ENCODE assay signal across 9 mouse cellular contexts in genomic region chr6:124744755-124745321, GRCm38 (mm10). TPM values are rescaled to one million over a fixed set of nuclear protein-coding genes. Genes with fewer than 3 reads are reported as not detected.
A peak's percentile ranks its signal among the peaks of the same experiment; 100 is the strongest.
DNase-seq lines count a peak whose midpoint lies in the region; ATAC-seq and TF ChIP-seq lines count a peak whose summit lies in the region.
"Had no signal": no experiment of that assay in that cellular context is flagged by ENCODE, and none has a peak within 500 bp of the region (broad histone marks: within the 10 kb centered on the region; RNA-seq: fewer than 3 reads in every experiment).

No protein-coding gene starts in this region.

- peak overlapping the region; percentile 100 for H3K4me2 ChIP-seq in liver, embryonic 16.5 days (ENCODE audit: low read depth, low read length)

- peak overlapping the region; percentile 52 for H3K4me3 ChIP-seq in cerebellum, adult 2 months (replicated peaks; ENCODE audit: insufficient read depth, low read depth, low read length)
- peak overlapping the region; percentile 68 for H3K4me3 ChIP-seq in hindbrain, embryonic 10.5 days
- peak overlapping the region; percentile 74 for H3K4me3 ChIP-seq in liver, embryonic 16.5 days (ENCODE audit: low read depth, low read length)

- H3K27me3 ChIP-seq in cerebellum, adult 2 months (ENCODE audit: control insufficient read depth, insufficient read depth, low read length) = no peaks in the 10 kb centered on the region
- no peaks in the 10 kb centered on the region for H3K27me3 ChIP-seq in hindbrain, embryonic 10.5 days (ENCODE audit: insufficient read depth, poor library complexity, severe bottlenecking)
- no peaks in the 10 kb centered on the region for H3K27me3 ChIP-seq in liver, embryonic 16.5 days (ENCODE audit: control insufficient read depth, insufficient read depth, low read depth, low read length)

- ATAC-seq in liver, embryonic 16.5 days (ENCODE audit: low read depth) = no peak
- no peak for ATAC-seq in frontal cortex, adult (ENCODE audit: low TSS enrichment)

- no peak for TF ChIP-seq CTCF in cerebellum, adult 2 months (IDR thresholded peaks at IDR 0.05; ENCODE audit: borderline replicate concordance, insufficient read depth, low read depth, low read length)

- 20% methylated on average over 26 of the region's 26 CpGs for WGBS in cerebellum, adult 2 months
- 72% methylated on average over 26 of the region's 26 CpGs for WGBS in hindbrain, embryonic 10.5 days
- 75% methylated on average over 26 of the region's 26 CpGs for WGBS in liver, embryonic 16.5 days (ENCODE audit: insufficient replicate concordance)

- TF ChIP-seq POLR2A in cerebellum, adult 2 months (IDR thresholded peaks at IDR 0.05; ENCODE audit: borderline replicate concordance, insufficient read depth, low read length) = no peak; the same call in 1 of the 2 replicates

- intact Hi-C loops in left cerebral cortex, postnatal 4 days (cut with DNase I) = no loop called here

- H3K27ac ChIP-seq in cerebellum, adult 2 months (ENCODE audit: insufficient read depth, low read length) = peak overlapping the region; percentile 79
- H3K27ac ChIP-seq in hindbrain, embryonic 10.5 days = peak overlapping the region; percentile 95
- H3K27ac ChIP-seq in liver, embryonic 16.5 days (ENCODE audit: low read length) = 0 out of 2 replicates have a peak overlapping the region, but pooled peaks have one; percentile 10

- H3K4me1 ChIP-seq in cerebellum, adult 2 months (ENCODE audit: control insufficient read depth, insufficient read depth, low read length) = peaks cover 16% of the 10 kb centered on the region
- peaks cover 55% of the 10 kb centered on the region for H3K4me1 ChIP-seq in hindbrain, embryonic 10.5 days (replicated peaks)
- H3K4me1 ChIP-seq in liver, embryonic 16.5 days (ENCODE audit: control insufficient read depth, low read depth, low read length) = peaks cover 29% of the 10 kb centered on the region

- peaks cover 63% of the 10 kb centered on the region for H3K36me3 ChIP-seq in hindbrain, embryonic 10.5 days
- H3K36me3 ChIP-seq in liver, embryonic 16.5 days (ENCODE audit: control insufficient read depth, insufficient read depth) = no peaks in the 10 kb centered on the region

- peak; percentile 32 for DNase-seq in left cerebral cortex, postnatal 4 days
- DNase-seq in left cerebral cortex, adult 8-10 months (ENCODE audit: low spot score in 2 of 2) = no peak
- peak in 1 of 2 experiments; percentile 73 for DNase-seq in cerebellum, adult 2 months
- no peak for DNase-seq in hindbrain, embryonic 10.5 days (ENCODE audit: low spot score)
- no peak for DNase-seq in right cerebral cortex, postnatal 25 days
- no peak for DNase-seq in adrenal gland, adult (ENCODE audit: inconsistent age in 2 of 2, low spot score in 1 of 2)

- H3K9ac ChIP-seq in liver, embryonic 16.5 days (ENCODE audit: low read depth, low read length) = peak overlapping the region; percentile 35; the same call in 1 of the 2 replicates

- no peaks in the 10 kb centered on the region for H3K9me3 ChIP-seq in hindbrain, embryonic 10.5 days
- no peaks in the 10 kb centered on the region for H3K9me3 ChIP-seq in liver, embryonic 16.5 days (replicated peaks; ENCODE audit: control insufficient read depth, low read length)

RNA-seq across cellular contexts. Expression of gene Grcc10, which starts 3.7 kb away (rescaled TPM):
- 100 to 1,000 TPM; 334 to 350 TPM for total RNA-seq in left cerebral cortex, postnatal 4 days (2021)
- total RNA-seq in left cerebral cortex, adult 8-10 months (2022) = 100 to 1,000 TPM; 301 to 323 (median 310) TPM
- polyA plus RNA-seq in cerebellum, adult 2 months (2012; rRNA removed) = 320 and 329 TPM in 2 replicates
- 446 and 555 TPM in 2 replicates for polyA plus RNA-seq in hindbrain, embryonic 10.5 days (2016; fragmentation: Nextera tagmentation; extraction: Ambion mirVana)
- 80.7 and 83.6 TPM in 2 replicates for polyA plus RNA-seq in liver, embryonic 16.5 days (2015; fragmentation: Nextera tagmentation; extraction: Ambion mirVana)

RNA-seq across cellular contexts. Expression of gene Ptpn6, which starts 6.3 kb away (rescaled TPM):
- total RNA-seq in left cerebral cortex, postnatal 4 days (2021) = 1 to 10 TPM; 3.3 to 9.2 TPM
- total RNA-seq in left cerebral cortex, adult 8-10 months (2022) = 10 to 100 TPM in 2 of 4 experiments, 1 to 10 TPM in 2; 2.3 to 15.0 (median 7.9) TPM
- polyA plus RNA-seq in cerebellum, adult 2 months (2012; rRNA removed) = 2.2 and 2.4 TPM in 2 replicates
- 7.9 and 8.2 TPM in 2 replicates for polyA plus RNA-seq in hindbrain, embryonic 10.5 days (2016; fragmentation: Nextera tagmentation; extraction: Ambion mirVana)
- 38.2 and 38.3 TPM in 2 replicates for polyA plus RNA-seq in liver, embryonic 16.5 days (2015; fragmentation: Nextera tagmentation; extraction: Ambion mirVana)

RNA-seq across cellular contexts. Expression of gene Gm45234, which starts 11.0 kb away (rescaled TPM):
- not detected for total RNA-seq in left cerebral cortex, postnatal 4 days (2021)
- total RNA-seq in left cerebral cortex, adult 8-10 months (2022) = not detected
- polyA plus RNA-seq in cerebellum, adult 2 months (2012; rRNA removed) = not detected in 2 replicates
- polyA plus RNA-seq in hindbrain, embryonic 10.5 days (2016; fragmentation: Nextera tagmentation; extraction: Ambion mirVana) = not detected in 2 replicates
- polyA plus RNA-seq in liver, embryonic 16.5 days (2015; fragmentation: Nextera tagmentation; extraction: Ambion mirVana) = not detected in 2 replicates
- total RNA-seq: left cerebral cortex, postnatal 36 days had no signal

RNA-seq across cellular contexts. Expression of gene Atn1, which starts 11.5 kb away (rescaled TPM):
- 100 to 1,000 TPM; 174 to 180 TPM for total RNA-seq in left cerebral cortex, postnatal 4 days (2021)
- 100 to 1,000 TPM; 146 to 166 (median 159) TPM for total RNA-seq in left cerebral cortex, adult 8-10 months (2022)
- polyA plus RNA-seq in cerebellum, adult 2 months (2012; rRNA removed) = 83.5 and 90.3 TPM in 2 replicates
- polyA plus RNA-seq in hindbrain, embryonic 10.5 days (2016; fragmentation: Nextera tagmentation; extraction: Ambion mirVana) = 11.2 and 13.0 TPM in 2 replicates
- 1.3 and 1.7 TPM in 2 replicates for polyA plus RNA-seq in liver, embryonic 16.5 days (2015; fragmentation: Nextera tagmentation; extraction: Ambion mirVana)

RNA-seq across cellular contexts. Expression of gene Eno2, which starts 24.6 kb away (rescaled TPM):
- total RNA-seq in left cerebral cortex, postnatal 4 days (2021) = 100 to 1,000 TPM; 190 to 217 TPM
- total RNA-seq in left cerebral cortex, adult 8-10 months (2022) = 1,000 to 10,000 TPM; 1,117 to 1,267 (median 1,165) TPM
- polyA plus RNA-seq in cerebellum, adult 2 months (2012; rRNA removed) = 888 and 918 TPM in 2 replicates
- 3.4 and 5.4 TPM in 2 replicates for polyA plus RNA-seq in hindbrain, embryonic 10.5 days (2016; fragmentation: Nextera tagmentation; extraction: Ambion mirVana)
- polyA plus RNA-seq in liver, embryonic 16.5 days (2015; fragmentation: Nextera tagmentation; extraction: Ambion mirVana) = 0.40 and 0.43 TPM in 2 replicates

Comparison
In these comparisons a context has a peak if more than half of its experiments do, and no peak if none do; other contexts are left out.
1. H3K27ac ChIP-seq: peak in every context shown above with its lines; median percentile 95 in hindbrain, embryonic 10.5 days; 79 in cerebellum, adult 2 months; 10 in liver, embryonic 16.5 days.